Mouse (Mus musculus) heart, embryonic 11.5 days (tissue): ENCODE measurements at regions not wholly inside any gene's neighbourhood (a gene's known extent, or its start where the extent isn't known, plus 50 kb on each side); places are given as distances from the start of the nearest gene placed in this dataset.

Source experiments
- ATAC-seq: fragments of 200-750 bp; cut with Nextera tagmentation; replicated peaks from 2 replicates; pipeline ENCODE4 v1.8.0; 2017; ENCODE audit warnings: moderate library complexity; ENCODE audit not compliant: insufficient number of reproducible peaks, low FRiP score, low TSS enrichment
- H3K27ac ChIP-seq: fragments of 300-500 bp; sonication (generic); 2 replicates; pipeline ENCODE4 v1.5.1; 2014; ENCODE audit warnings: mild to moderate bottlenecking, low read depth, low read length
- H3K27me3 ChIP-seq: fragments of 300-500 bp; sonication (generic); 2 replicates; pipeline ENCODE4 v1.6.1; 2014; ENCODE audit warnings: mild to moderate bottlenecking, low read length, mixed read lengths; ENCODE audit not compliant: control insufficient read depth, insufficient read depth
- H3K36me3 ChIP-seq: fragments of 300-500 bp; sonication (generic); 2 replicates; pipeline ENCODE4 v1.6.1; 2014; ENCODE audit warnings: mild to moderate bottlenecking, low read length, moderate library complexity, mixed read lengths; ENCODE audit not compliant: control insufficient read depth, insufficient read depth
- H3K4me1 ChIP-seq: fragments of 300-500 bp; sonication (generic); 2 replicates; pipeline ENCODE4 v1.6.1; 2014; ENCODE audit warnings: low read length; ENCODE audit not compliant: control insufficient read depth, insufficient read depth
- H3K4me2 ChIP-seq: fragments of 300-500 bp; sonication (generic); 2 replicates; pipeline ENCODE4 v1.6.1; 2014; ENCODE audit warnings: mild to moderate bottlenecking, moderate library complexity
- H3K4me3 ChIP-seq: fragments of 300-500 bp; sonication (generic); 2 replicates; pipeline ENCODE4 v1.5.1; 2014; ENCODE audit warnings: low read depth, low read length
- H3K9ac ChIP-seq: fragments of 300-500 bp; sonication (generic); 2 replicates; pipeline ENCODE4 v1.6.1; 2014; ENCODE audit warnings: mild to moderate bottlenecking, low read depth, low read length, moderate library complexity
- H3K9me3 ChIP-seq: fragments of 300-500 bp; sonication (generic); replicated peaks from 2 replicates; pipeline ENCODE4 v1.6.1; 2016; ENCODE audit warnings: low read length; ENCODE audit not compliant: control insufficient read depth
- whole genome bisulfite sequencing: fragments of 180-500 bp; shearing (Covaris S2); extraction: QIAGEN DNeasy Blood & Tissue Kit; methylation state at CpG from one replicate; pipeline ENCODE4 v1.1.7; 2014; ENCODE audit not compliant: insufficient replicate concordance; 5-methylcytosine and 5-hydroxymethylcytosine counted together

GRCm38 (mm10) chr13:97667313-97667712 is 93.1 kb downstream of the Gm10260 start:
- Histone ChIP-seq H3K9ac (no peak overlapping the region), H3K27me3 (no peaks in the 10 kb centered on the region), H3K27ac (no peak overlapping the region), H3K4me1 (peaks cover 3% of the 10 kb centered on the region; the same call in 1 of the 2 replicates), H3K36me3 (no peaks in the 10 kb centered on the region), H3K4me2 (no peak overlapping the region), H3K4me3 (no peak overlapping the region), H3K9me3 (no peaks in the 10 kb centered on the region)
- ATAC-seq: no peak
- WGBS: 84% methylated on average over 7 of the region's 7 CpGs

- no peak overlapping the region for H3K27ac ChIP-seq
- ATAC-seq: no peak
- no peaks in the 10 kb centered on the region for H3K9me3 ChIP-seq
- no peaks in the 10 kb centered on the region for H3K36me3 ChIP-seq
- no peak overlapping the region for H3K4me3 ChIP-seq
- no peak overlapping the region for H3K4me2 ChIP-seq
- no peaks in the 10 kb centered on the region for H3K27me3 ChIP-seq
- 88% methylated on average over 4 of the region's 4 CpGs for WGBS
- H3K9ac ChIP-seq: no peak overlapping the region
- peaks cover 3% of the 10 kb centered on the region; the same call in 1 of the 2 replicates for H3K4me1 ChIP-seq
Observed at GRCm38 (mm10) chr13:97666761-97667160, 93.7 kb downstream of the Gm10260 start.

- Histone ChIP-seq H3K9me3 (no peaks in the 10 kb centered on the region), H3K4me2 (no peak overlapping the region), H3K36me3 (no peaks in the 10 kb centered on the region), H3K9ac (no peak overlapping the region), H3K27me3 (no peaks in the 10 kb centered on the region), H3K4me1 (peaks cover 3% of the 10 kb centered on the region; the same call in 1 of the 2 replicates), H3K4me3 (no peak overlapping the region), H3K27ac (no peak overlapping the region)
- ATAC-seq: no peak
- WGBS: 73% methylated on average over 1 of the region's 1 CpGs
Observed at GRCm38 (mm10) chr13:97665226-97665625, 95.2 kb downstream of the Gm10260 start.

GRCm38 (mm10) chr13:97662741-97663140 is 97.7 kb downstream of the Gm10260 start:
- ATAC-seq: no peak
- Histone ChIP-seq H3K9ac (no peak overlapping the region), H3K4me2 (no peak overlapping the region), H3K36me3 (no peaks in the 10 kb centered on the region), H3K9me3 (no peaks in the 10 kb centered on the region), H3K27me3 (no peaks in the 10 kb centered on the region), H3K4me3 (no peak overlapping the region), H3K4me1 (no peaks in the 10 kb centered on the region), H3K27ac (no peak overlapping the region)
- 56% methylated on average over 8 of the region's 8 CpGs for WGBS

- no peak for ATAC-seq
- no peaks in the 10 kb centered on the region for H3K27me3 ChIP-seq
- no peak overlapping the region for H3K4me3 ChIP-seq
- WGBS: 94% methylated on average over 2 of the region's 2 CpGs
- no peaks in the 10 kb centered on the region for H3K9me3 ChIP-seq
- no peak overlapping the region for H3K4me2 ChIP-seq
- H3K27ac ChIP-seq: no peak overlapping the region
- no peaks in the 10 kb centered on the region for H3K36me3 ChIP-seq
- H3K4me1 ChIP-seq: no peaks in the 10 kb centered on the region
- no peak overlapping the region for H3K9ac ChIP-seq
Observed at GRCm38 (mm10) chr13:97656618-97657017, 103.8 kb downstream of the Gm10260 start.

GRCm38 (mm10) chr13:97652279-97652678 is 108.2 kb downstream of the Gm10260 start:
- Histone ChIP-seq H3K4me1 (no peaks in the 10 kb centered on the region), H3K36me3 (no peaks in the 10 kb centered on the region), H3K4me3 (no peak overlapping the region), H3K9me3 (no peaks in the 10 kb centered on the region; the same call in 1 of the 2 replicates), H3K9ac (no peak overlapping the region), H3K4me2 (no peak overlapping the region), H3K27ac (no peak overlapping the region), H3K27me3 (no peaks in the 10 kb centered on the region)
- ATAC-seq: no peak
- 82% methylated on average over 9 of the region's 9 CpGs for WGBS

GRCm38 (mm10) chr13:97651761-97652160 is 108.7 kb downstream of the Gm10260 start:
- no peak overlapping the region for H3K27ac ChIP-seq
- H3K9ac ChIP-seq: no peak overlapping the region
- H3K4me3 ChIP-seq: no peak overlapping the region
- ATAC-seq: no peak
- H3K4me2 ChIP-seq: no peak overlapping the region
- no peaks in the 10 kb centered on the region for H3K36me3 ChIP-seq
- no peaks in the 10 kb centered on the region for H3K4me1 ChIP-seq
- H3K27me3 ChIP-seq: no peaks in the 10 kb centered on the region
- H3K9me3 ChIP-seq: no peaks in the 10 kb centered on the region; the same call in 1 of the 2 replicates
- WGBS: 82% methylated on average over 9 of the region's 9 CpGs

- no peak overlapping the region for H3K27ac ChIP-seq
- no peaks in the 10 kb centered on the region for H3K36me3 ChIP-seq
- no peaks in the 10 kb centered on the region; the same call in 1 of the 2 replicates for H3K9me3 ChIP-seq
- no peak for ATAC-seq
- H3K4me3 ChIP-seq: no peak overlapping the region
- H3K4me2 ChIP-seq: no peak overlapping the region
- peaks cover 4% of the 10 kb centered on the region for H3K4me1 ChIP-seq
- H3K27me3 ChIP-seq: no peaks in the 10 kb centered on the region
- H3K9ac ChIP-seq: no peak overlapping the region
- WGBS: 81% methylated on average over 5 of the region's 5 CpGs
Observed at GRCm38 (mm10) chr13:97651176-97651575, 109.3 kb downstream of the Gm10260 start.

GRCm38 (mm10) chr13:97650191-97650590 is 110.2 kb downstream of the Gm10260 start:
- no peak overlapping the region for H3K4me2 ChIP-seq
- no peak overlapping the region for H3K27ac ChIP-seq
- 82% methylated on average over 2 of the region's 2 CpGs for WGBS
- no peaks in the 10 kb centered on the region for H3K36me3 ChIP-seq
- ATAC-seq: no peak
- no peak overlapping the region for H3K9ac ChIP-seq
- H3K27me3 ChIP-seq: no peaks in the 10 kb centered on the region
- H3K9me3 ChIP-seq: no peaks in the 10 kb centered on the region; the same call in 1 of the 2 replicates
- no peak overlapping the region for H3K4me3 ChIP-seq
- H3K4me1 ChIP-seq: peaks cover 12% of the 10 kb centered on the region
